Mouse (Mus musculus) heart, embryonic 15.5 days (tissue): Measurements from ENCODE around the gene Usp40. TPM values are rescaled to one million over a fixed set of nuclear protein-coding genes. Genes with fewer than 3 reads are reported as not detected.

Source experiments
- ATAC-seq: fragments of 200-750 bp; cut with Nextera tagmentation; replicated peaks from 2 replicates; pipeline ENCODE4 v1.8.0; 2017; ENCODE audit warnings: low read depth, moderate TSS enrichment; ENCODE audit not compliant: insufficient number of reproducible peaks, insufficient read depth, low FRiP score
- H3K27ac ChIP-seq: fragments of 300-500 bp; sonication (generic); 2 replicates; pipeline ENCODE4 v1.5.1; 2015; ENCODE audit warnings: mild to moderate bottlenecking, inconsistent platforms
- H3K27me3 ChIP-seq: fragments of 300-500 bp; sonication (generic); 2 replicates; pipeline ENCODE4 v1.6.1; 2015; ENCODE audit warnings: inconsistent platforms
- H3K36me3 ChIP-seq: fragments of 300-500 bp; sonication (generic); 2 replicates; pipeline ENCODE4 v1.6.1; 2015; ENCODE audit warnings: mild to moderate bottlenecking, inconsistent platforms
- H3K4me1 ChIP-seq: fragments of 300-500 bp; sonication (generic); replicated peaks from 2 replicates; pipeline ENCODE4 v1.6.1; 2015; ENCODE audit warnings: inconsistent platforms
- H3K4me2 ChIP-seq: fragments of 300-500 bp; sonication (generic); 2 replicates; pipeline ENCODE4 v1.6.1; 2015; ENCODE audit warnings: inconsistent platforms, mild to moderate bottlenecking, moderate library complexity
- H3K4me3 ChIP-seq: fragments of 300-500 bp; sonication (generic); 2 replicates; pipeline ENCODE4 v1.5.1; 2015; ENCODE audit warnings: mild to moderate bottlenecking, inconsistent platforms
- H3K9ac ChIP-seq: fragments of 300-500 bp; sonication (generic); 2 replicates; pipeline ENCODE4 v1.6.1; 2015; ENCODE audit warnings: mild to moderate bottlenecking, inconsistent platforms
- H3K9me3 ChIP-seq: fragments of 300-500 bp; sonication (generic); replicated peaks from 2 replicates; pipeline ENCODE4 v1.6.1; 2016; ENCODE audit warnings: inconsistent platforms
- WGBS: fragments of 180-500 bp; shearing (Covaris S2); methylation state at CpG from one replicate; pipeline ENCODE4 v1.1.7; 2015; ENCODE audit warnings: mixed read lengths; 5-methylcytosine and 5-hydroxymethylcytosine counted together
- polyA plus RNA-seq: library from polyadenylated mRNA; unstranded; fragments of >200 nt; fragmentation: Nextera tagmentation; extraction: Ambion mirVana; gene quantifications from 2 replicates; pipeline ENCODE4 v1.2.1, GENCODE M21; 2015

Gene Usp40
- polyA plus RNA-seq, 1 experiment from 2014 or later: 27.7 TPM

DNA sequence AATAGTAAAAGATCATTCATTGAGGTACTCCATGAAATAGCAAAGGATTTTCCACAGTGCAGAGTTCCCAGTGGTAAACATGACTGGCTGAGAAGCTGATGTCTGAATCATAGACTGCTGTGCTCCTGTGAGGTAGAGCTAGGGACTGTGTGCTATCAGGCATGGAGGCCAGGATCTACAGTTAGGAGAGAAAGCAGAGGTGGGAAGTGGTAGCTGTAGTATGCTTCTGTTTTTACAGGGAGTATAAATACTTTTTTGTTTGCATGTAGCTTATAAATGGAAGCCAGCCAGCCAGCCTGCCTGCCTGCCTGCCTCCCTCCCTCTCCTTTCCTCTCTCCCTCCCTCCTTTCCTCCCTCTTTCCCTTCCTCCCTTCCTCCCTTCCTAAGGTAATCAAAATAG, 95.0 kb downstream of the Usp40 start:
- Histone ChIP-seq H3K4me2 (no peak overlapping the region), H3K27me3 (no peaks in the 10 kb centered on the region), H3K9ac (no peak overlapping the region), H3K27ac (no peak overlapping the region), H3K36me3 (peaks cover 19% of the 10 kb centered on the region), H3K4me1 (peaks cover 19% of the 10 kb centered on the region), H3K9me3 (no peaks in the 10 kb centered on the region), H3K4me3 (no peak overlapping the region)
- no peak for ATAC-seq

DNA sequence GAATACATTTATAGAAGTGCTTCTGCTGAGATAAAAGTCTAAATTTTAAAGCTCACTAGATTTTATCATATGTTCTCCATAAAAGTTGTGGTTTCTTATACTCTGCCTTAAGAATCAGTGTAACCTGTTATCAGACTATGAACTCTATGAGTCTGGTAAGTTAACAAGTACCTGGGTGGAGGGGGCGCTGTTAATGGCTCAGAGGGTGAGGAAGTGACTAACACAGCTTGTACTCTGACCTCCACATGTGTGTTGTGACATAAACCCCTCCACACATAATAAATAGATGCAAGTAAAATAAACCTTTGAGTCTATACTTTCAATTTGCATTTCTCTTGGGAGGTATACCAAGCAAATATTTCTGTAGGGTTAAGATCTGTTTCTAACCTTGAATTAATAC, 97.9 kb downstream of the Usp40 start:
- no peak for ATAC-seq
- WGBS: 78% methylated on average over 1 of the region's 1 CpGs

DNA sequence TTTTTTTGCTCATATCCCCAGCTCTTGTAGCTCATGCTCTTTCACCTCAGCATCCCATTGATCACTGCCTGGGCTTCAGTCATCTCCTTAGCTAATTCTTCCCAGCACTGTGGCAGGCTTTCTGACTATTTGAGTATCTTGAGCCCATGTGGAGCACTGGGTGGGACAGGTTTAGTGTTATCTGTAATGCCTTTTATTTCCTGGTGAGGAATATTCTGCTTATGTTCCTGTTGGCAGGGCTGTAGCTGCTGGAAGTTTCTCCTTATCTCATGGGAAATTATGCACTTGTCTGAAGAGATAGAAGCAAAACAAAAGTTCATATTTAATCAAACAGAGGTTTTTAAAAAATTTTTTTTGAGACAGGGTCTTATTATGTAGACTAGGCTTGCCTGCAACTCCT, 98.8 kb downstream of the Usp40 start:
- H3K4me2 ChIP-seq: no peak overlapping the region
- no peak for ATAC-seq
- no peaks in the 10 kb centered on the region for H3K27me3 ChIP-seq
- H3K27ac ChIP-seq: no peak overlapping the region
- H3K4me1 ChIP-seq: peaks cover 19% of the 10 kb centered on the region
- H3K9me3 ChIP-seq: no peaks in the 10 kb centered on the region
- no peak overlapping the region for H3K9ac ChIP-seq
- no peaks in the 10 kb centered on the region for H3K36me3 ChIP-seq
- no peak overlapping the region for H3K4me3 ChIP-seq

More for the DNA sequence above, 97.9 kb downstream of the Usp40 start:
- no peaks in the 10 kb centered on the region for H3K27me3 ChIP-seq
- 0 out of 2 replicates have a peak, but pooled peaks cover 5% of the 10 kb centered on the region for H3K36me3 ChIP-seq
- peaks cover 19% of the 10 kb centered on the region for H3K4me1 ChIP-seq
- H3K4me3 ChIP-seq: no peak overlapping the region
- H3K4me2 ChIP-seq: no peak overlapping the region
- H3K9me3 ChIP-seq: no peaks in the 10 kb centered on the region
- no peak overlapping the region for H3K27ac ChIP-seq
- no peak overlapping the region for H3K9ac ChIP-seq

DNA sequence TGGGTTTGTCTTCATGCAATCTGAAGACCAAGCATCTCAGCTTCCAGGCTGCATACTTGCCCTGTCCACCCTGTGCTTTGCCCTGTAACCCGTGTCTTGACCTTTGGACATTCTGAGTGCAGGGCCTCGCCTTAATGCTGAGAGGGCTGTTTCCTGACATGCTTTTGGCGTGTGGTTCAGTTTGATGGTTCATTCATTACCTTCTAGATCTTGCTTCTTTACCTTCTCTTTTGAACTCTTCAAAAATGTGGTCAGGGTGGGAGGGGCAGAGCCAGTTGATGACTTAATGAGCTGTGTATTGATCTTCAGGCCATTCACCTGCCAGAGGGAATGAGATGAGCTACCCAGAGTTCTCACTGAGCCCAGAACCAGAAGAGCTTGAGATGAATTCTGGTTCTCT, 99.6 kb downstream of the Usp40 start:
- no peak overlapping the region for H3K4me2 ChIP-seq
- H3K4me3 ChIP-seq: no peak overlapping the region
- 80% methylated on average over 3 of the region's 3 CpGs for WGBS
- no peaks in the 10 kb centered on the region for H3K9me3 ChIP-seq
- H3K27ac ChIP-seq: no peak overlapping the region
- ATAC-seq: no peak
- H3K36me3 ChIP-seq: no peaks in the 10 kb centered on the region
- H3K9ac ChIP-seq: no peak overlapping the region
- H3K4me1 ChIP-seq: peaks cover 19% of the 10 kb centered on the region
- no peaks in the 10 kb centered on the region for H3K27me3 ChIP-seq

DNA sequence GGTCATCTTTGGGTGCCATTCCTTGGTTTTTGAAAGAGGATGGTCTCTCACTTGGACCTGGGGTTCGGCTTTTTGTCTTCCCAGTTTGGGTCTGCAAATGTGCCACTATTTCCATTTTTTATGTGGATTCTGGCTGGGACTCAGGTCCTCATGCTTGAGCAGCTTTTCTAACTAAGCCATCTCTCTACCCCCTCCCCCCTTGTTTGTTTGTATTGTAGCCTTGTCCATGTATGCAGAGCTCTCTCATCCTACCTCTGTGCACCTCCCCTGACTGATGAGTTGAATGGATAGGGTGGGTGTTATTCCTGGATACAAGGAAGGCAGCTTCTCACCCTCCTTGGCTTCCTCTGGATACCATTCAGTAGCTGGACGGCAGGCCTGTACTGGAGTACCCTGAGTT, 100.3 kb downstream of the Usp40 start:
- Histone ChIP-seq H3K4me1 (peaks cover 15% of the 10 kb centered on the region), H3K4me2 (no peak overlapping the region), H3K4me3 (no peak overlapping the region), H3K36me3 (no peaks in the 10 kb centered on the region), H3K27ac (no peak overlapping the region), H3K9me3 (no peaks in the 10 kb centered on the region), H3K9ac (no peak overlapping the region), H3K27me3 (no peaks in the 10 kb centered on the region)
- ATAC-seq: no peak
- 92% methylated on average over 2 of the region's 2 CpGs for WGBS

DNA sequence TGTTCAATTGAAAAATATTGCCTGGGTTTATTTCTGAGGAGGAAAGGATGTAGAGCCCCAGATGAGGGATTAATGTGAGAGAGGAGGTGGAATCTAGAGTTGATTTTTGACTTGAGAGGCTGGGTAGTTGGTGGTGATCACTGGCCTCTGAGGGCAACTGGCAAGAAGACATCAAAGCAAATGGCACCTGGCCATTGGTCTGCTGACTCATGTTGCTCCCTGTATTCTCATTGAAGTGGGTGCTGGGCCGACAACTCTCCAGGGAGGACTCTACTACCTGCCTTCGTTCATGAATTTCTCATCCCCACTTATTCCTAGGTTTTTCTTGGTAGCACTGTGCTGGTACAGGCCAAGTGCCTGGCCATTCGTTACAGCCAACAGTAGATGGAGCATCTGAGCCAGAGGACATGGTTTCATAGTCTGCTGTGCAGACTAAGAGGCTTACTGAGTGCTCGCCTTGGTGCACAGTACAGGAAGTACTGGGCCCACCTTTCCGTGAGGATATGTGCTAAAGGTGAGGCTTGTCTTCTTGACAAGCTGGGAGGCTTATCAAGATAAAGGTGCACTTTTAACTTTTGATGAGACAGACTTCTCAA, 101.9 kb downstream of the Usp40 start:
- 78% methylated on average over 5 of the region's 5 CpGs for WGBS
- ATAC-seq: no peak
- no peak overlapping the region for H3K9ac ChIP-seq
- H3K27me3 ChIP-seq: no peaks in the 10 kb centered on the region
- no peak overlapping the region for H3K4me3 ChIP-seq
- H3K4me1 ChIP-seq: peaks cover 9% of the 10 kb centered on the region
- no peak overlapping the region for H3K27ac ChIP-seq
- H3K4me2 ChIP-seq: no peak overlapping the region
- H3K9me3 ChIP-seq: no peaks in the 10 kb centered on the region
- H3K36me3 ChIP-seq: no peaks in the 10 kb centered on the region

DNA sequence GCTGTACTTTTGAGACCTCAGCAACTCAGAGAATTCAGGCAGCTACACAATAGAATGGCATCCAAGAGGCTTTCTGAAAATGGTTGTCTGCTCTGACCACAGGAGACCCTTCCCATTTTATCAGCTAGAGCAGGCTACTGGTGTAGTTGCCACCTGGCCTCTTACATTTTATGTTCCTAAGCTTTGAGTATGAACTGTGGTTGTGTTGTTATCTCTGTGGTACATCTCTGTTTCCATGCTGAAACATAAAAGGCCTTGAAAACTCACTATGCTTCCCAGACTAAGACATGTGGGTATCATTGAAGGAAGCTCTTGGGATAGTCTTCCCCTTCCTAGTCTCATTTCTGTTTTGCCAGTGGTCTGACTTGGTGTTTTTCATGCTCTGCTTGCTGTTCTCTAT, 106.2 kb downstream of the Usp40 start:
- no peak overlapping the region for H3K4me3 ChIP-seq
- no peak for ATAC-seq

DNA sequence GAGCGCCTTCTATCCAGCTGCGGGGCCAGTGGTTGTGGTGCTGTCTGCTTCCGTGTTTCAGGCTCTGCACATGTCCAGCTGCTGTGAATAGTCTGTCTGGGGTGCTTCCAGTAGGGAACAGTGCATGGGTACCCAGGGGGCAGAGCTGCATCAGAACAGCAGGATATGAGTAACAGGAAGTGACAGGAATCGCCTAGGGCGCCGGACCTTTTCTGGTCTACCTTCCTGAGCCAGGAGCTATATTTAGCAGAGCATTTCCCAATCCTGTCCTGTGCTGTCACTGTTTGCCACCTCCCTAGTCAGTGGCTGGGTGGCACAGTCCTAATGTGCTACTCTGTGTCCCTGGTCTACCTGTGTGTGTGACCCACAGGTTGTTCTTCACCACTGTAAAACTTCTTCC, 107.4 kb downstream of the Usp40 start:
- peak overlapping the region; percentile 58 for H3K27ac ChIP-seq
- peak overlapping the region; percentile 12 for H3K4me2 ChIP-seq
- 48% methylated on average over 6 of the region's 6 CpGs for WGBS
- H3K4me1 ChIP-seq: peaks cover 17% of the 10 kb centered on the region
- H3K4me3 ChIP-seq: no peak overlapping the region
- no peak overlapping the region for H3K9ac ChIP-seq
- no peaks in the 10 kb centered on the region; the same call in 1 of the 2 replicates for H3K36me3 ChIP-seq
- no peaks in the 10 kb centered on the region for H3K9me3 ChIP-seq
- H3K27me3 ChIP-seq: no peaks in the 10 kb centered on the region
- ATAC-seq: peak; percentile 73

More for the DNA sequence above, 106.2 kb downstream of the Usp40 start:
- H3K4me2 ChIP-seq: no peak overlapping the region
- H3K27ac ChIP-seq: no peak overlapping the region
- no peaks in the 10 kb centered on the region for H3K27me3 ChIP-seq
- no peaks in the 10 kb centered on the region for H3K9me3 ChIP-seq
- no peaks in the 10 kb centered on the region; the same call in 1 of the 2 replicates for H3K36me3 ChIP-seq
- no peak overlapping the region for H3K9ac ChIP-seq
- H3K4me1 ChIP-seq: peaks cover 17% of the 10 kb centered on the region

DNA sequence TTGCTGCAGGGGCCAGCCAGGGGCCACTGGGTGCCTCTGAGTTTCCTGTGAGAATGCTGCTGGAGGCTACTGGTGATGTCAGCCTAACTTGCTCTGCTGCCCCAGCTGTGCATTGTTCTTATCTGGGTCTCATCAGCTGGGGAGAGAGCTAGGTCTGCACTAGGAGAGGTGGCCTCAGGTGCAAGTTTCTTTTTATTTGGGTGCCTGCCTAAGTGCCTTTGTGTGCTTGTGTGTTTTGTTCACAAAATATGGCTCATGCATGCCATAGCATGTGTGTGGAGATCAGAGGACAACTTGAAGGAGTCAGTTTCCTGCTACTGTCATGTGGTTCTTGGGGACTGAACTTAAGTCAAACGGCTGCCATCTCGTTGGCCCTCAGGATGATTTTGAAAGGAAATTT, 108.7 kb downstream of the Usp40 start:
- peak overlapping the region; percentile 27; the same call in 1 of the 2 replicates for H3K27ac ChIP-seq
- H3K9ac ChIP-seq: no peak overlapping the region
- 0 out of 2 replicates have a peak, but pooled peaks have one; percentile 18 for ATAC-seq
- H3K27me3 ChIP-seq: no peaks in the 10 kb centered on the region
- H3K4me1 ChIP-seq: peaks cover 17% of the 10 kb centered on the region
- H3K36me3 ChIP-seq: no peaks in the 10 kb centered on the region; the same call in 1 of the 2 replicates
- 52% methylated on average over 2 of the region's 2 CpGs for WGBS
- H3K4me3 ChIP-seq: no peak overlapping the region
- no peaks in the 10 kb centered on the region for H3K9me3 ChIP-seq
- H3K4me2 ChIP-seq: no peak overlapping the region

DNA sequence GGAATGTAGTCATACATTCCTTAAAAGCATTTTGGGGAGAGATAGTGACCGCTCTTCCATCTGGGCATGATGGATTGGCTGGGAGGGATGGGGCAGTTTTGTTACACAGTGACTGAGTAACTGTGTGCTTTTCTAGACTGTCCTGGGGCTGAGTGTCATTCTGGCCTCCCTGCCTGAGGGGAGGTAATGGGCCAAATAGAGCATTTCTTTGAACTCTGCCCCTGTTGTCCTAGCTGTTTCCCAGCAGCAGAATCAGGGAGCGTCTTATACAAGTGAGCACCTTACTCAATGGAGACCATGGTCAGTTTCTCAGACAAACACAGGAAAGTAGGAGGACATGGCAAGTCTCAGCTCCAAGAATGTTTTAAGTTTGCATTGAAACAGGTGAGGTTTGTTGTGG, 111.4 kb downstream of the Usp40 start:
- ATAC-seq: no peak
- Histone ChIP-seq H3K4me1 (peaks cover 22% of the 10 kb centered on the region), H3K27me3 (no peaks in the 10 kb centered on the region), H3K4me3 (no peak overlapping the region), H3K4me2 (no peak overlapping the region), H3K9ac (no peak overlapping the region), H3K27ac (no peak overlapping the region), H3K36me3 (no peaks in the 10 kb centered on the region; the same call in 1 of the 2 replicates), H3K9me3 (no peaks in the 10 kb centered on the region)
- 91% methylated on average over 2 of the region's 2 CpGs for whole genome bisulfite sequencing
